ENCODE assay signal across 20 mouse cellular contexts in the genomic region with DNA sequence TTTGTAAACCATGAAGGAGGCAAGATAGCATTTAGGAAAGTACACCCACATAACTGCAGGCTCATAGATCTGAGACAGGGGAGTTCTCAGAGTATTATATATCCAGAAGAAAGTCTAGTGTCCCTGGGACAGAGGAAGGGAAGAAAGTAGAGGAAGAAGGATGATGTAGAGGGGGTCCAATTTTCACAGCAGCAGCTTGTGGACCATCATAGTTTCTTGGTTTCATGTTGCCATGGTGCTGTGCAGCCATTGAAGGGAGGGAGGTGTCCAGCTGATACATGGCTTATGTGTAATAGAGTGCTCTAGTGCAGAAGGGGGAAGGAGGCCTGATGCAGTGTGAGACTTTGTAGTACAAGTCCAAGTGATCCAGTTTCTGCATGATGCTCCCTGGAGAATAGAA.
DNase-seq lines count a peak whose midpoint lies in the region; ATAC-seq and TF ChIP-seq lines count a peak whose summit lies in the region.
"Had no signal": no experiment of that assay in that cellular context is flagged by ENCODE, and none has a peak within 500 bp of the region (broad histone marks: within the 10 kb centered on the region; RNA-seq: fewer than 3 reads in every experiment).

No protein-coding gene starts in this region.

- H3K36me3 ChIP-seq in hindbrain, embryonic 16.5 days (ENCODE audit: control insufficient read depth, insufficient read depth, low read length), result no peaks in the 10 kb centered on the region
- H3K36me3 ChIP-seq in hindbrain, embryonic 13.5 days, result no peaks in the 10 kb centered on the region
- no peaks in the 10 kb centered on the region for H3K36me3 ChIP-seq in lung, embryonic 14.5 days (ENCODE audit: insufficient read depth)
- H3K36me3 ChIP-seq: embryonic facial prominence, embryonic 12.5 days; embryonic facial prominence, embryonic 15.5 days; forebrain, embryonic 15.5 days; heart, embryonic 10.5 days; heart, embryonic 13.5 days had no signal

- H3K27me3 ChIP-seq in cerebellum, adult 2 months (ENCODE audit: control insufficient read depth, insufficient read depth, low read length), result no peaks in the 10 kb centered on the region
- no peaks in the 10 kb centered on the region for H3K27me3 ChIP-seq in hindbrain, embryonic 16.5 days (replicated peaks; ENCODE audit: control insufficient read depth, insufficient read depth, low read length)
- H3K27me3 ChIP-seq in hindbrain, embryonic 13.5 days, result no peaks in the 10 kb centered on the region
- H3K27me3 ChIP-seq in lung, embryonic 14.5 days (ENCODE audit: insufficient read depth, low read length), result no peaks in the 10 kb centered on the region
- H3K27me3 ChIP-seq: embryonic facial prominence, embryonic 12.5 days; embryonic facial prominence, embryonic 15.5 days; forebrain, embryonic 15.5 days; heart, embryonic 13.5 days had no signal

- peak overlapping the region; percentile 96 for H3K27ac ChIP-seq in cerebellum, adult 2 months (ENCODE audit: insufficient read depth, low read length)
- peak overlapping the region; percentile 39; the same call in 1 of the 2 replicates for H3K27ac ChIP-seq in hindbrain, embryonic 16.5 days (ENCODE audit: low read depth, low read length)
- no peak overlapping the region for H3K27ac ChIP-seq in hindbrain, embryonic 13.5 days
- no peak overlapping the region for H3K27ac ChIP-seq in lung, embryonic 14.5 days (ENCODE audit: low read depth)
- H3K27ac ChIP-seq: embryonic facial prominence, embryonic 12.5 days; embryonic facial prominence, embryonic 15.5 days; heart, adult 2 months; heart, embryonic 10.5 days; heart, embryonic 13.5 days had no signal

- no peak for DNase-seq in cerebellum, adult 2 months
- DNase-seq in cerebellum, adult 8-10 months, result no peak
- DNase-seq in lung, embryonic 14.5 days, result peak; percentile 6
- DNase-seq in lung, postnatal 36 days, result no peak
- DNase-seq: gastrocnemius, postnatal 10 days; gastrocnemius, postnatal 36 days; heart, adult 2 months; heart, postnatal 14 days; heart, postnatal 4 days had no signal

- H3K4me1 ChIP-seq in cerebellum, adult 2 months (ENCODE audit: control insufficient read depth, insufficient read depth, low read length), result peaks cover 30% of the 10 kb centered on the region; the same call in 1 of the 2 replicates
- no peaks in the 10 kb centered on the region for H3K4me1 ChIP-seq in hindbrain, embryonic 16.5 days (ENCODE audit: control insufficient read depth, insufficient read depth, low read depth, low read length)
- H3K4me1 ChIP-seq in hindbrain, embryonic 13.5 days (replicated peaks), result peaks cover 11% of the 10 kb centered on the region; the same call in 1 of the 2 replicates
- H3K4me1 ChIP-seq in lung, embryonic 14.5 days (ENCODE audit: insufficient read depth), result no peaks in the 10 kb centered on the region
- H3K4me1 ChIP-seq: embryonic facial prominence, embryonic 12.5 days; embryonic facial prominence, embryonic 15.5 days; heart, embryonic 10.5 days; heart, embryonic 13.5 days had no signal

- no peak for TF ChIP-seq CTCF in cerebellum, adult 2 months (IDR thresholded peaks at IDR 0.05; ENCODE audit: borderline replicate concordance, insufficient read depth, low read depth, low read length)
- no peak for TF ChIP-seq CTCF in lung, embryonic 14.5 days (IDR thresholded peaks at IDR 0.05; ENCODE audit: low read depth)

- no peak overlapping the region for H3K9ac ChIP-seq in hindbrain, embryonic 16.5 days (ENCODE audit: low read depth, low read length)
- H3K9ac ChIP-seq in hindbrain, embryonic 13.5 days, result no peak overlapping the region
- H3K9ac ChIP-seq in lung, embryonic 14.5 days, result no peak overlapping the region
- H3K9ac ChIP-seq: embryonic facial prominence, embryonic 12.5 days; embryonic facial prominence, embryonic 15.5 days; forebrain, embryonic 15.5 days; heart, embryonic 13.5 days; hindbrain, embryonic 14.5 days had no signal

- H3K4me3 ChIP-seq in cerebellum, adult 2 months (replicated peaks; ENCODE audit: insufficient read depth, low read depth, low read length), result no peak overlapping the region
- H3K4me3 ChIP-seq in hindbrain, embryonic 16.5 days (ENCODE audit: low read length), result no peak overlapping the region
- H3K4me3 ChIP-seq in hindbrain, embryonic 13.5 days, result no peak overlapping the region
- no peak overlapping the region for H3K4me3 ChIP-seq in lung, embryonic 14.5 days (ENCODE audit: low read depth, low read length)
- H3K4me3 ChIP-seq: embryonic facial prominence, embryonic 12.5 days; embryonic facial prominence, embryonic 15.5 days; forebrain, embryonic 15.5 days; heart, adult 2 months; heart, embryonic 10.5 days; heart, embryonic 13.5 days had no signal

- ATAC-seq in hindbrain, embryonic 16.5 days, result no peak; the same call in 1 of the 2 replicates
- ATAC-seq in hindbrain, embryonic 13.5 days (ENCODE audit: low FRiP score), result no peak
- ATAC-seq in lung, embryonic 14.5 days (ENCODE audit: insufficient read depth), result no peak
- ATAC-seq: activated CD4-positive, CD25-positive, alpha-beta regulatory T cell, adult 4 months; inflammation-experienced regulatory T-cells, adult 6 months; intestine, embryonic 16.5 days had no signal

- H3K9me3 ChIP-seq in hindbrain, embryonic 16.5 days (ENCODE audit: control insufficient read depth, low read length), result no peaks in the 10 kb centered on the region
- no peaks in the 10 kb centered on the region for H3K9me3 ChIP-seq in hindbrain, embryonic 13.5 days
- no peaks in the 10 kb centered on the region for H3K9me3 ChIP-seq in lung, embryonic 14.5 days (ENCODE audit: low read depth, low read length)
- H3K9me3 ChIP-seq: embryonic facial prominence, embryonic 12.5 days; embryonic facial prominence, embryonic 15.5 days; forebrain, embryonic 15.5 days; heart, embryonic 10.5 days; heart, embryonic 13.5 days had no signal

- TF ChIP-seq POLR2A in cerebellum, adult 2 months (IDR thresholded peaks at IDR 0.05; ENCODE audit: borderline replicate concordance, insufficient read depth, low read length), result no peak

- H3K4me2 ChIP-seq in hindbrain, embryonic 16.5 days (ENCODE audit: low read length), result no peak overlapping the region
- H3K4me2 ChIP-seq in hindbrain, embryonic 13.5 days, result no peak overlapping the region
- H3K4me2 ChIP-seq in lung, embryonic 14.5 days, result no peak overlapping the region
- H3K4me2 ChIP-seq: embryonic facial prominence, embryonic 12.5 days; embryonic facial prominence, embryonic 15.5 days; forebrain, embryonic 15.5 days; heart, embryonic 13.5 days; hindbrain, embryonic 14.5 days had no signal

Comparison
In these comparisons a context has a peak if more than half of its experiments do, and no peak if none do; other contexts are left out.
1. H3K27ac ChIP-seq: peak in cerebellum, adult 2 months (single experiment) and hindbrain, embryonic 16.5 days (single experiment); none in hindbrain, embryonic 13.5 days (single experiment) and lung, embryonic 14.5 days (single experiment).